Mouse (Mus musculus): ENCODE data around the gene Gm5431. TPM values are rescaled to one million over a fixed set of nuclear protein-coding genes. Genes with fewer than 3 reads are reported as not detected.
A peak's percentile ranks its signal among the peaks of the same experiment; 100 is the strongest.
"Not testable (repeated sequence)": the region's sequence is repeated elsewhere in the genome, so short reads cannot be mapped to it uniquely, and the experiment has no call there.

Gene Gm5431
- under 1 TPM; 0.50 to 0.65 TPM for total RNA-seq (2021)

GRCm38 (mm10) chr11:48902021-48902420 is at the start of gene Gm5431:
Gm5431 (minus strand) TSS chr11:48902214.
- peak in 1 of 2 experiments; percentile 3 for DNase-seq
- intact Hi-C loops (cut with DNase I), result no loop called here

DNA sequence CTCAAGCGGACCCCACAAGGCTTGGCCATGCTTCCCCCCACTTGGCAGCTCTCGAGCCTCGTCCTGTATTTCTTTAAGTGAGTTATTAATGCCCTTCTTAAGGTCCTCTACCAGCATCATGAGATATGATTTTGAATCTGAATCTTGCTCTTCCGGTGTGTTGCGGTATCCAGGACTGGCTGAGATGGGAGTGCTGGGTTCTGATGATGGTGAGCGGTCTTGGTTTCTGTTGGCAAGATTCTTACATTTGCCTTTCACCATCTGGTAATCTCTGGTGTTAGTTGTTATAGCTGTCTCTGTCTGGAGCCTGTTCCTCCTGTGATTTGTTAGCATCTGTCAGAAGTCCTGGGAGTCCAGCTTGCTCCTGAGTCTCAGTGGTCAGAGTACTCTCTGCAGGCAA is 44.1 kb upstream of the Gm5431 start, which contains the start of gene Psme2b:
Gene Psme2b, minus strand, starts transcription at position 101 of the 400 bp plus-strand sequence.
- intact Hi-C loops (cut with DNase I); DNase-seq: not testable (repeated sequence)

DNA sequence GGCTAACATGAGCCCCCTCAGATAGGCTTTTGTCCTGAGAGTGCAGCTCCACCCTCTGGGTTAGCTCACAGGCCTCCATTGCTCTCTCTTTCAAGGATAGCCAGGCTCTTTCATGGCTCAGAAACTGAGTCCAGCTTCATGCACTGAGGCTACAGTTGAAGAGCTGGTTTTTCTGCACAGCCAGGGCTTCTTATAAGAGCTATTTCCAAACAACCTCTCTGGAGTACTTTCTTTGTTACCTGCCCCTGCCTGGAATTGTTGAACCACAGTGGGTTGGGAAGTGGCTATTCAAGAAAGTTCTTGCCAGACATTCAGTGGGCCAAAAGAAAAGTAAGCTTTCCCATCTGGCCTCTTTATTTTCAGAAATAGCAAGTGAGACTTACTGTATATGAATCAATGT is 37.3 kb upstream of the Gm5431 start:
- intact Hi-C loops (cut with DNase I); DNase-seq: not testable (repeated sequence)

- DNase-seq, result not testable (repeated sequence)
Measured at GRCm38 (mm10) chr11:48935291-48935690, 33.3 kb upstream of the Gm5431 start.

DNA sequence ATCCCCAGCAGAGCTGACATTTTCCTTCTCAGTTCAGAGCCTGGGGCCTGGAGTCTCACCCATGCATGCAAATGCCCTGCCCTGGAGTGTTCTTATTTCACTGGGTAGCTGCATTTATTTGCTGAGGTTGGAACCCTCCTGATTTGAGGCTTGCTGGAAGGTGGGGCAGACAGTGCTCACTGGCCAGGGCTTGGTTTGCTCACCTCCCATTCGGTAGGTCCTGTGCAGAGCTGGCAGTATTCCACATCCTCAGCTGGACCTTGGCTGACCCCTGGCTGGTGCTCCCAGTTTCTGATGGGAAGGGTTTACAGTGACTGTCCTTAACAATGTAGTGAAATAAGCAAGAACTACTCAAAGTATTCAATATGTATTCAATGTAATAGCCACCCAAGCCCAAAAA is 31.9 kb upstream of the Gm5431 start:
- intact Hi-C loops (cut with DNase I); DNase-seq: not testable (repeated sequence)

More at GRCm38 (mm10) chr11:48935291-48935690, 33.3 kb upstream of the Gm5431 start:
- intact Hi-C loops (cut with DNase I), result not testable (repeated sequence)

DNA sequence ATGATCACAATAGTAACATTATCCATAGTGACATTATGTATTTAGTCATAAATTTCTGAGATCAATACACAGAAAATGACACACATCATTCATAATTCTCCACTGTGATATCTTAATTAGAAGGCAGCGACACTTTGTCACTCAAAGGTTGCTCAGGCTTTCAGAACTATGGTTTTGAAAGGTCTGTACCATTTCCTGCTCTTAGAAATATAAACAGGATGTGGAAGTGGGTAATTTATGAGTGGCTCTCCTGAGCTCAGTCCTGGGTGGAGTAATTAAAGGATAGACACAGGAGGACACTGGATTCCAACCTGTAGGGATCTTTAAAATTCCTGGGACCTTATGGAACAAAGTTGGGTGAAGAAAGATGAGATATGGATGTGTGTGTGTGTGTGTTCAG is 31.4 kb upstream of the Gm5431 start:
- intact Hi-C loops (cut with DNase I); DNase-seq: not testable (repeated sequence)

- DNase-seq; intact Hi-C loops (cut with DNase I): not testable (repeated sequence)
Measured at GRCm38 (mm10) chr11:48928068-48928467, 26.1 kb upstream of the Gm5431 start.

- DNase-seq; intact Hi-C loops (cut with DNase I): not testable (repeated sequence)
Measured at GRCm38 (mm10) chr11:48926437-48926836, 24.4 kb upstream of the Gm5431 start.

GRCm38 (mm10) chr11:48923818-48924217 is 21.8 kb upstream of the Gm5431 start:
- DNase-seq; intact Hi-C loops (cut with DNase I): not testable (repeated sequence)

DNA sequence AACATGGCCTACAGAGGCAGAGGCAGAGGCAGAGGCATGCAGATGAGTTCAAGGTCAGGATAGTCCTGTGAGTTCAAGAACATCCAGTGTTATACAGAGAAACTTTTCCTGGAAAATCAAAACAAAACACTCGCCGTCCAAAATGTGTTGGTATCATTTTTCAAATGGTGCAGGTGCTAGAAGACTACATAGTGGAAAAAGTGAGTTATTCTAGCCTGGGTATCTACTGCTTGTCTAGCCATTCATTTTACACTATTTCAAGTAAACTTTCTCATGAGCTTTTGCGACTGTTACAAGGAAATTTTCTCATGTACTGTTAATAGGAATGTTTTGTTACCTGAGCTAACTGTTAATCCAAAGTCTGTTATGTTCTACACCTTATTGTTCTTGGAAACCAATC is 16.4 kb upstream of the Gm5431 start:
- no peak for DNase-seq
- intact Hi-C loops (cut with DNase I), result no loop called here

DNA sequence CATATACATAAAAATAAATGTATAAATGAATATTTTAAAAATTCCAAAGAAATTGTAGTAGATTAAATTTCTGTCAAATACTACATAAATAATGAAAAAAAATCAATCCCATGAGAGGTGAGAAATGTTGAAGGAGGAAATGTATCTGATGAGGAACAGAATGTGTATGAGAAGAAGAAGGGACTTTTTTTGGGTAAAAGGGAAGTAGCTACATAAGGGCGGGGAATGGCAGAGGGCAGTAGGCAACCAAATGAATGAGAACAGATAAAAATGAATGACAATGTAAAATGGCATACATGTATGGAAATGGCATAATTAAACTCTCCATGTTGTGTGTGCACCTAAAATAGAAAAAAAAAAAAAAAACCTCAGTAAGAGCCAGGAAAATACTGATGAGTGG is 11.6 kb upstream of the Gm5431 start:
- intact Hi-C loops (cut with DNase I), result no loop called here
- DNase-seq, result no peak

DNA sequence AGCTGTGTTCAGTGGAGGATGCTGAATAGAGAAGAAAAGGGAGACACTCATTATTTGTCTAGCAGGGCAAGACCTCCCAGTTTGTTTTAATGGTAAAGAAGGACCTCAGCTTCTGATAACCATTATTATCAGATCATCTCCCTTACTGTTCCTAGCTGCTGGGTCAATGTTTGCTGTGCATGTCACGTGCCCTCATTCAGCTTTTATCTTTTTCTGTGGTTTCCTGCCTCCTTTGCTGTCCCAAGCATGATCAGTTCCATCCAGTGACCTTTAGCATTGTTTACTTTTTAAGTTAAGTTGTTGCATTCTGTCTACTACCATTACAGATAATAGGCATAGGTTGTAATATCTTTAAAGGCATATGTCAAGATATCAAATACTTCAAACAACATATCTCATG is 6.4 kb upstream of the Gm5431 start:
- no peak for DNase-seq
- intact Hi-C loops (cut with DNase I), result no loop called here

GRCm38 (mm10) chr11:48901567-48901930 is 465 bp downstream of the Gm5431 start:
- intact Hi-C loops (cut with DNase I); DNase-seq: not testable (repeated sequence)

GRCm38 (mm10) chr11:48900654-48901566 is 1.1 kb downstream of the Gm5431 start:
- DNase-seq, result peak; percentile 9
- intact Hi-C loops (cut with DNase I), result not testable (repeated sequence)

DNA sequence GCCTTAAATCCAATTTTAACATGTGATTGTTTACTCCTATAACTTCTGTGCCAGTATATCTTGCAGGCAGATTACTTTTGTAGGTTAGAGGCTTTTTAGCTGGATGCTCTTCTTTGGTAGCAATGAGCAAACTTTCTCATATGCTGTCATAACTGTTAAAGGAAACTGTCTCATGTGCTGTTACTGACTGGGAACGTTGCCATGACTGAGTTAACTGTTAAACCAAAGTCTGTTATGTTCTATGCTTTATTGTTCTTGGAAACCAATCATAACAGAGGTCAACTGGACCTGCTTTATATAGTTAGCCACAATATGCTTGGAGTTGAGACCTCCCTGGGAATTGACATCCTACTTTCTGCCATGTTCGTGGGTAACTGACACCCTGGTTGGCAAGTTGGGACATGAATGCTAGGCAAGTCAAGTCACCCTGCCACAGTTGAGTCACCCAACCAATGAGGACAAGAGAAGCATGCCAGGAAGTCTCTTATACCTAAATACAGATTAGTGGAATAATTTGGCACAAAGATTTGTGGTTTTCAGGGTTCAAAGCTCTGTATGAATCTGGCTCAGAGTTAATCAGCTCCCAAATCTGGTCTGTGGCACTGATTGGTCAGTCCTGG is 3.1 kb downstream of the Gm5431 start:
- intact Hi-C loops (cut with DNase I), result no loop called here
- no peak for DNase-seq

- no peak for DNase-seq
- intact Hi-C loops (cut with DNase I), result loop anchor here (2.0 to 10.0 kb wide), 2 partner anchors 396 to 538 kb away; no protein-coding TSS in a partner anchor
Measured at GRCm38 (mm10) chr11:48876680-48877079, 25.3 kb downstream of the Gm5431 start.

- intact Hi-C loops (cut with DNase I), result loop anchor here (10.0 kb wide), 1 partner anchor 539 kb away; no protein-coding TSS in a partner anchor
- DNase-seq, result not testable (repeated sequence)
Measured at GRCm38 (mm10) chr11:48875343-48875837, 26.6 kb downstream of the Gm5431 start.

DNA sequence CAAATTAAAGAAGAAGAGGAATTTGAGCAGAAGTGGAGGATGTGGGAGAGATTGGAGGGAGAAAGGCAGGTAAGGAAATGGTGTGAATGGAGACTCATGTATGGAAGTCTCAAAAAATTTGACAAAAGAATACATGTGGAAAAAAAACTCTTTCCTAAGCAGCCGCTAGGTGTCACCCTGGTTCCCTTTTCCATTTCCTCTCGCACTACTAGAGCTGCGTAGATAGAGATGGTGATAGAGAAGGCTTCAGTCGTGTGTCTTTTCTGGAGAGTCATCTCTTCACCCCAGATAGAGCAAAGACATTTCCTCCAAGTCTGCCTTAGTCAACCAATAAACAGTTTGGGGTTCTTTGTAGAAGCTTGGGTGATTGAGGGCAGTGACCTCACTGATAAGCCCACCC is 27.5 kb downstream of the Gm5431 start:
- intact Hi-C loops (cut with DNase I), result loop anchor here (1.0 to 10.0 kb wide), 4 partner anchors 229 to 540 kb away; partner anchors contain the start of genes Btnl9 and Zfp62
- peak; percentile 57 to 68 for DNase-seq

GRCm38 (mm10) chr11:48873591-48874290 is 28.3 kb downstream of the Gm5431 start:
- intact Hi-C loops (cut with DNase I), result loop anchor here (1.0 to 10.0 kb wide), 4 partner anchors 230 to 541 kb away; partner anchors contain the start of genes Btnl9 and Zfp62
- DNase-seq, result no peak

GRCm38 (mm10) chr11:48872695-48873300 is 29.2 kb downstream of the Gm5431 start:
- DNase-seq, result no peak

More at GRCm38 (mm10) chr11:48872695-48873300, 29.2 kb downstream of the Gm5431 start:
- intact Hi-C loops (cut with DNase I), result loop anchor here (5.0 to 10.0 kb wide), 3 partner anchors 315 to 542 kb away; partner anchors contain the start of genes Btnl9 and Zfp62

Data from heart, postnatal 10 days (tissue).